Mouse (Mus musculus) hindlimb bud, embryonic 11.5 days (tissue): ENCODE measurements at regions not wholly inside any gene's neighbourhood (a gene's known extent, or its start where the extent isn't known, plus 50 kb on each side); places are given as distances from the start of the nearest gene placed in this dataset.

Source experiments
- DNase-seq: peaks from one replicate; pipeline ENCODE4 v3.0.0-alpha.2; 2012; ENCODE audit warnings: low read depth, low spot score; ENCODE audit errors: extremely low spot score

GRCm38 (mm10) chr9:31971801-31972628 is 58.8 kb upstream of the Barx2 start:
- peak; percentile 26 for DNase-seq

- no peak for DNase-seq
Measured at GRCm38 (mm10) chr9:31972629-31972993, 59.3 kb upstream of the Barx2 start.

- no peak for DNase-seq
Measured at GRCm38 (mm10) chr9:31976191-31976590, 62.9 kb upstream of the Barx2 start.

DNA sequence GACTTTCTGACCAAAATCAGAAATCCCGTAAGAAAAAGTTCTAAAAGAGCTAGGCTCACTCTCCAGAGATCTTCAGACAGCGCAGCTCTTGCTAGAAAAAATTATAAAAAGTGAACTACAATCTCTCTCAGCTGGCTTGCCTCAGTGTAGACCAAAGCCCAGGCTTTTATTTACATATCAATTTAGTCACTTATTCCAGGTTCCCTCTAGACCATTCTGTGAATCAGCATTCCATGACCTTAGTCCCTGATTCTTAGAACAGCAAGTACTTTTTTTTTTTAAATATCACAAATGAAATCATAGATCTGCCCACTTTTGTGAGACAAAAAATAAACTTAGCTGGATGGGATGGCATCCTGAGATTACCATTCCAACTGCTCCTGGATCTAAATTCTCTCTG is 64.8 kb upstream of the Barx2 start:
- no peak for DNase-seq

DNA sequence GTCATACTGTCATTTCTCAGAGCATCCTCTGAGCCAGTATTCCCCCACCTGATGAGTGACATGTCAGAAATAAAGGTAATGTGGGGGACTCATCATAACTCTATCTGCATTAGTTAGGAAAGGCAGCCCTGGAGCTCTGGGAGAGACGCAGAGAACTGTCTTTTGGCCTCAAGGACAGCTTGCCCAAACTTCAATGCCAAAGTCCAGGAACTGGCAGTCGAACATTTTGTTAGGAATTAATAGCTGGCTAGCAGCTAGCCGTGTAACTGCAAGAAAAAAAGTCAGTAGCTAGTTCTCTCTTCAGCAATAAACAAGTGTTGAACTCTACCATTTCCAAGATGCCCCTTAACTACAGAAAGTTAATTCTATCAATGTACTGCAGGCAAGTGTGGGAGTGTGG is 65.9 kb upstream of the Barx2 start:
- no peak for DNase-seq

GRCm38 (mm10) chr9:31980459-31980858 is 67.2 kb upstream of the Barx2 start:
- DNase-seq, result no peak

DNA sequence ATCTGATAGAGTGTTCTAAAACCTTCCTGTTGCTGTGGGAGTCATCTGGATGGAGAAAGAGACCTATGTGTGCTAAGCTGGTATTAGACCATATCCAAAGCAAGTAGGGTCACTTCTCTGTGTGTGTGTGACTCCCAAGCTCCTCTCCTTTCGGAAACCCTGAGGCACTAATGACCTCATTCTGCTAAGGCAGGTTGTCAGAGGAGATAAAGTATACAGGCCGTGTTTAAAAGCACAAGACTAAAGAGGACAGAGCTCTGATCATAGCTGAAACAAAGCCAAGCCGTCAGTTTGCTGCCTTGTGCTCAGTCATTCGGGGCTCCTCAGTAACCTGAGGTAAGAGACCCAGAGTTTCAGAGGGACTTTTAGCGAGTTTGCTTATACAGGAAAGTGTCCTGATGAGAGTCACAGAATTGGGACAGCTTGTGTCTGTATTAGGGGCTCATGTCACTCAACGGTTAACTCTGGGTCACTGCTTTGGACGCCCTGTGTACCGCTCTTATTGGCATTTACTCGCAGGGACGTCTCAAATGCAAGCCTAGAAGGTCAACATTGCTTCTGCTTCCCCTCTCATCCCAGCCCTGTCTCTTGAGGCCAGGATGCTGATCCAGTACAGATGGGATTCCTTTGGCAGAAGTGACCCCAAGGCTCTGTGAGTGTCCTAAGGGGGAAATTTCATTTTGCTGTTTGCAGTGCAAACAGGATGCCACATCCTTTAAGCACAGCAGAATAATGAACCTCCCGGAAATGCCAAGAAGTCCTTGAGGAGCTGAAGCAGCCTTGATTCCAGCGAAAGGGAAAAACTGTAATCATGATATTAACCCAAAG is 70.7 kb upstream of the Barx2 start:
- no peak for DNase-seq

DNA sequence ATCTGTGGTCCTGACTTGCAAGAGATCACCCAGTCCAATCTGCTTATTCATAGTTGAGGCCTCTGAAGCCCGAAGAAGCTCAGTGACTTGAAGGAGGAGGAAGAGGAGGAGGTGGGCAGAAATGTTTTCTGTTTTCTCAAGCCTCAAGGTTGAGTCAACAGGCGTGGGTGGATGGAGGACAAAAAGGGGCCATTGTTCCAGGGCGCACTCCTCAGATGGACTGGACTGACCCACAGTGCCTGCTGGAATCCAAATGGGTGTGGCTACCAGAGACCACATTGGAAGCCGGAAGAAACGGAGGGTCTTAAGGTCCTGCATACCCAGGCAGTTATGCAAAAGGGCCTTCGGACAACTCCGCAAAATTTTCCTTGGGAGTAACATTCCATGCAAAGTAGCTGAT is 75.6 kb upstream of the Barx2 start:
- no peak for DNase-seq

DNA sequence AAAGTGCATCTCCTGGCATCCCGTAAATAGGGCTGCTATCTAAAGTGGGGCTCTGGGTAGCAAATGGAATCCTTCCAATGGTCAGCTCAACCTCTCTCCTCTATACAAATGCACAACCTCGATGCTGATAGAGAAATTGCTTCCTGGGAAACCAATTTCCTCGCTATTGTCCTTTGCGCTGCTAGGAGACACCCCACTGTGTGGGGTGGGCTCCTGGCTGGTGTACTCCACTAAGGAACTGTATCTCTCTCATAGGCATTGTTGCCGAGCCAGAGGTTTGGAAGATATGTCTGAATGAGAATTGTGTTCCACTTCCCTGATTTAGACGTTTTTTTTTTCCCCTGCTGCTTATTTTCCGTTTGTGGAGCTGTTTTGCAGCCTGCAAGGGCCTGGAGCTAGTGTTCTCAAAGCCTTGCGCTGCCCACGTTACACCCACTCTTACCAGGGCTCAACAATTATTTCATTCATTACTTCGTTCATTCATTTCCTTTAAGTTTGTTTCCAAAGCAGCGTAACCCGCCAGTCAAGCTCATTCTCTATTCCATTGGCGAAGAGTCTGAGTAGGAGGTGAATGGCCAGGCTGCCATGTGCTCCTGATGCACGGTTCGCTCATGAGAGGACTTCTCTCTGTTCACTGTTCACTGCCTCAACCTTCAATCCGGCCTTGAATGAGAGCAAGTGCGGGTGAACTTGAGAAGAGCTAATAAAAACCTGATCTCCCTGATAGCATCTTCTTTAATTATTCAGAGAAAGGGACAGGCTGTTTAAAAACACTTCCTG is 76.5 kb upstream of the Barx2 start:
- DNase-seq, result no peak

- DNase-seq, result no peak
Measured at GRCm38 (mm10) chr9:31990456-31990855, 77.2 kb upstream of the Barx2 start.

DNA sequence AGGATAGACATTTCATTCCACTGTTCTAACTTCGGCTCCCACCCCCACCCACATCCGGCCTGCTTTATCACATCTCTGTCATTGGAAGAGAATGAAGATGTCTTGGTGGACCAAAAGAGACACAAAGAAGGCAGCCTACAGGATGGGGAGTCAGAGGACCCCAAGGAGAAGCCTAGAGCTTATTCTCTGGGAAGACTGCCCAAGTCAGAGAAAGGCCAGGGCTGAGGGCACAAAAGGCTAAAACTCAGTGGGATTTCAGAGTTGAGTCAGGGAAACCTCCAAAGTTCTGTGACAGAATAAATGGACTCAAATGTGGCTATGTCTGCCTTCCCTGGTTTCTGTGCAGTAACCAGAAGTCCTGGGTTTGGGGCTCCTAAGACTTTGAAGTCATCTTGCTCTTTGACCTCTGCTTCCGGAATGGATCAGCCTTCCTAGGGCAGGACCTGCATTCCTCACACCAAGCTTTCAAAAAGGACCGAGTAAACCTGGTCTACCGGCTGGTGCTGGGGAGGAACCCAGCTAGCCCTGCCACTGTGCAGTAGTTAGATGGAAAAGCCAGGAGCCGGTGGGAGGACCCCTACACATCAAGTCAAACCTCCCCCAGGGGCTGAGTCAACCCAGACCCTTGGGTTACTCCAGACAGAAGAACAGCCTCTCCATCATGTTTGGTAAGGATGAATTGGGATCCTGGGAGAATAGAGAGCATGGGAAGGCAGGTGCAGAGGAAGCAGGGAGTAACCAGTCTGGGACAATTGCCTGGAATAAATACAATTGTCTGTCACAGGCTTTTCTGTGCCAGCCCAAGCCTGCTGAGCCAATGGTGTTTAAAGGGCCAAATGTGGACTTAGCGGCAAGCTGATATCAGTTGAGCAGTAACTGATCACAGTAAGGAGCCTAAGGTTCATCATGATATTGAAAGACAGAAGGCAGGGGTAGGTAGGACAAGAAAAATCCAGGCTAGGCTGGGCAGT is 80.7 kb upstream of the Barx2 start:
- peak; percentile 22 for DNase-seq

DNA sequence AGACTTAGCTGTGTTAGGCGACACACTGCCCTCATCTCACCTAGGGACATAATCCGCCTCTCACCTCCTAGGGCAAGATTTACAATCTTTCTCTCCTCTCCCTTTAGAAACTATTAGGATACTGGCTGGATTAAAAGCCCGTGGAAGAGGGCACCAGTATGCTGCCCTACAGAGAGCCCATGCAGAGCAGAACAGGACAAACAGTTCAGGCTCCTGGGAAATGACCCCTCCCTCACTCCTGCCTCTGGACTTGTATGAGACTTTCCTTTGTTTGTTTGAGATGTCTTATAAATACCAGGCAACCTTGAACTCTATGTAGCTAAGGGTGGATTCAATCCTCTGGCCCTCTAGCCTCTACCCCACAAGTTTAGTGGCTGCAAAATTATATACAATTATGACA is 81.8 kb upstream of the Barx2 start:
- DNase-seq, result no peak

DNA sequence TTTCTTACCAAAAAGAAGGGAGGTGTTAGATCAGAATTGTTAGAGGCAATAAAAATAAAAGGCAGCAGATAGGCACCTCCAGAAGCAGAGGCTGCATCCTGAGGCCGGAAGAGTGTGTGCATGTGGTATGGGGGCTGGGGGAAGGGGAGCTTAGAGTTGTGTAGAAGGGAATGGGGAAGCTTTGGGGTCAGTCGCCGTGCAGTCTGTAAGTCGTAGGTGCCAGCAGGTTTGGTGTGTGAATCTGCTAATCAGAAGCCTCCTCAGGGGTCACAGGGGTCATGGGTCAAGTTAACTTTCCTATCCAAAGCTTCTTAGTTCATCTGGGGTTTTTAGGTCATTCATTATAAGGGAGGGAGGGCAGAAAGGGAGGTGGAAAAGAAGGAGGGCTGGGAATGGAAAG is 82.4 kb upstream of the Barx2 start:
- DNase-seq, result no peak

DNA sequence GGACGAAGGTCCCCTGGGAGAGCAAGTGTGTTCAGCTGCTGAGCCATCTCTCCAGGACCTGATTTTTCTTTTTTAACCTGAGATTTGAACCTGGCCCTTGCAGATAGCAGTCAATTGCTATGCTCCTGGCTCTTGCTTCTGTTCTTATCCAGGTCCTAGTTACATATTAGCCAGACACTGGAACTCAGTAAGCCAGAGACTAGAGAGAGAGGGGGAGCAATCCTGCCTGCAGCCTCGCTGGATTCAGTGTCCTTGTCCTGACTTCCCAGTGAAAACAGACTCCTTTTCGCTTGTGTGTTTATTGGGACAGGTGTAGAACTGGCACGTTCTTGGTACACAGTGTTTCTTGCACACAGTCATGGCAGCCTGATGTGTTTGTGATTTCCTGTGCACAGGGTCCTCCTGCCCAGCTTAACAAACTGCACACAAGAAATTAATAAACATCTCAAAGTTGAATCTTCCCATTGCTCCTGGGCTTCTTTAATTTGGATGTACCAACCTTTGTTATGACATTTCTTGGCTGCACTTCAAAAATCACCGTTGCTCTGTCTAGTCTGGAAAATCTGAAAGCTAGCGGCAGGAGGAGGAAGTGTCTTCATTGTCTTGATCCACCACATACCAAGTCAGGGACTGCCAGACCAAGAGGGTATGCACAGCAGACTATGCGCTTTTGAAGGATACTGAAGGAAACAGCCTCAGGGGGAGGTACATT is 83.4 kb upstream of the Barx2 start:
- DNase-seq, result no peak

- no peak for DNase-seq
Measured at GRCm38 (mm10) chr9:31997178-31998097, 84.2 kb upstream of the Barx2 start.

DNA sequence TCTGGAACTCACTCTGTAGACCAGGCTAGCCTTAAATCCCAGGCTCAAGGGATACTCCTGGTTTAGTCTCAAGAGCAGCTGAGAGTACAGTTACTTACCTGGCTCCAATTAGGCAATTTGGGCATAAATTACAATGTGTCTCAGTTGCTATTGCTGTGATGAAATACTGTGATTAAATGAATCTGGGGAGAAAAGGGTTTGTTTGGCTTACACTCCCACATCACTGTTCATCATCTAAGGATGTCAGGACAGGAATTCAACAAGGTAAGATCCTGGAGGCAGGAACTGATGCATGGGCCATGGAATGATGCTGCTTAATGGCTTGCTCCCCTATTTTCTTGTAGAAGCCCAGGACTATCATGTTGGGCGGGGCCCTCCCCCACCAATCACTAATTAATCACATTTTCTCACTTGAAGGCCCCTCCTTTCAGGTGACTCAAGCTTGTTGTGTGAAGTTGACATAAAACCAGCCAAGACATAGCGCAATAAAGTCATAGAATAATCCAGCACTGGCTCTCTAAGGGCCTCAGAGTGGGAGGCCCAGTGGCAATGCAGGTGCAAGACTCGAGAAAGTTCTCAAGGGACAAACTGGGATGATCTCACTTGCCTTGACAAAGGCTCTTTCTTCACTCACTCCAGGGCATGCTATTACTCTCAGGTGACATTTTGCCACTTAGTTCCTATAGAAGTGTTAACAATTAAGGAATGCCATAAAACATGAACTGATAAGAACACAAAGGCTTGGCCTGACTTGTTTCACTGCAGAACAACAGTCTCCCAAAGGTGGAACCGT is 85.4 kb upstream of the Barx2 start:
- DNase-seq, result no peak

GRCm38 (mm10) chr9:31999760-32000159 is 86.5 kb upstream of the Barx2 start:
- no peak for DNase-seq

- DNase-seq, result no peak
Measured at GRCm38 (mm10) chr9:32002924-32003323, 89.7 kb upstream of the Barx2 start.
